Mouse (Mus musculus) forebrain, embryonic 14.5 days (tissue): ENCODE measurements around the gene Olfr1177-ps. TPM values are rescaled to one million over a fixed set of nuclear protein-coding genes. Genes with fewer than 3 reads are reported as not detected.

Source experiments
- ATAC-seq: fragments of 200-750 bp; cut with Nextera tagmentation; 2 replicates; pipeline ENCODE4 v1.8.0; 2017; ENCODE audit warnings: mild to moderate bottlenecking, moderate library complexity
- DNase-seq: peaks from one replicate; pipeline ENCODE4 v3.0.0-alpha.2; 2015; ENCODE audit warnings: low spot score
- H3K27ac ChIP-seq: fragments of 300-500 bp; sonication (generic); 2 replicates; pipeline ENCODE4 v1.5.1; 2014; ENCODE audit warnings: low read depth, mild to moderate bottlenecking, control low read depth, low read length, moderate library complexity
- H3K27me3 ChIP-seq: fragments of 300-500 bp; sonication (generic); replicated peaks from 2 replicates; pipeline ENCODE4 v1.6.1; 2014; ENCODE audit warnings: low read length, control low read depth, mixed read lengths; ENCODE audit not compliant: control insufficient read depth, insufficient read depth
- H3K36me3 ChIP-seq: fragments of 300-500 bp; sonication (generic); 2 replicates; pipeline ENCODE4 v1.6.1; 2014; ENCODE audit warnings: low read length, control low read depth; ENCODE audit not compliant: control insufficient read depth, insufficient read depth
- H3K4me1 ChIP-seq: fragments of 300-500 bp; sonication (generic); 2 replicates; pipeline ENCODE4 v1.6.1; 2014; ENCODE audit warnings: antibody characterized with exemption, low read length, control low read depth; ENCODE audit not compliant: control insufficient read depth, insufficient read depth
- H3K4me2 ChIP-seq: fragments of 300-500 bp; sonication (generic); 2 replicates; pipeline ENCODE4 v1.6.1; 2014; ENCODE audit warnings: mild to moderate bottlenecking, control low read depth, low read length
- H3K4me3 ChIP-seq: fragments of 300-500 bp; sonication (generic); 2 replicates; pipeline ENCODE4 v1.5.1; 2014; ENCODE audit warnings: low read depth, low read length, control low read depth
- H3K9ac ChIP-seq: fragments of 300-500 bp; sonication (generic); 2 replicates; pipeline ENCODE4 v1.6.1; 2014; ENCODE audit warnings: mild to moderate bottlenecking, low read length, control low read depth, moderate library complexity
- H3K9me3 ChIP-seq: fragments of 300-500 bp; sonication (generic); replicated peaks from 2 replicates; pipeline ENCODE4 v1.6.1; 2016; ENCODE audit warnings: low read length, control low read depth, mixed read lengths; ENCODE audit not compliant: control insufficient read depth
- WGBS: fragments of 180-500 bp; shearing (Covaris S2); extraction: QIAGEN DNeasy Blood & Tissue Kit; methylation state at CpG from one replicate; pipeline ENCODE4 v1.1.7; 2014; 5-methylcytosine and 5-hydroxymethylcytosine counted together
- polyA plus RNA-seq: library from polyadenylated mRNA; unstranded; fragments of >200 nt; fragmentation: Nextera tagmentation; extraction: Ambion mirVana; gene quantifications from 2 replicates; pipeline ENCODE4 v1.2.1, GENCODE M21; 2014

Gene Olfr1177-ps
- not detected in 2 replicates for polyA plus RNA-seq

- Histone ChIP-seq H3K9me3 (no peaks in the 10 kb centered on the region), H3K9ac (no peak within 1 kb of the TSS), H3K36me3 (no peaks in the 10 kb centered on the region), H3K4me2 (no peak within 1 kb of the TSS), H3K27ac (no peak within 1 kb of the TSS), H3K4me1 (no peaks in the 10 kb centered on the region), H3K4me3 (no peak within 1 kb of the TSS), H3K27me3 (no peaks in the 10 kb centered on the region)
- ATAC-seq = no peak
- no peak for DNase-seq
- WGBS = 91% methylated on average over 1 of the region's 1 CpGs
Measured at GRCm38 (mm10) chr2:88346392-88346791, at the start of gene Olfr1177-ps. Gene Olfr1177-ps (minus strand): TSS chr2:88346492.

GRCm38 (mm10) chr2:88386762-88387161 lies 40.5 kb upstream of the Olfr1177-ps start, which contains the start of gene Olfr1178:
Gene Olfr1178 (plus strand): TSS chr2:88387062.
- Histone ChIP-seq H3K9me3 (no peaks in the 10 kb centered on the region), H3K4me2 (no peak within 1 kb of the TSS), H3K27ac (no peak within 1 kb of the TSS), H3K36me3 (no peaks in the 10 kb centered on the region), H3K4me3 (no peak within 1 kb of the TSS), H3K27me3 (no peaks in the 10 kb centered on the region), H3K4me1 (no peaks in the 10 kb centered on the region), H3K9ac (no peak within 1 kb of the TSS)
- no peak for ATAC-seq
- WGBS = 89% methylated on average over 1 of the region's 1 CpGs
- DNase-seq = no peak

- Histone ChIP-seq H3K27ac (no peak overlapping the region), H3K9ac (no peak overlapping the region), H3K27me3 (no peaks in the 10 kb centered on the region), H3K36me3 (no peaks in the 10 kb centered on the region), H3K4me3 (no peak overlapping the region), H3K9me3 (no peaks in the 10 kb centered on the region), H3K4me2 (no peak overlapping the region), H3K4me1 (no peaks in the 10 kb centered on the region)
- ATAC-seq = peak; percentile 62; the same call in 1 of the 2 replicates
- WGBS = 6% methylated on average over 2 of the region's 2 CpGs
- peak; percentile 79 for DNase-seq
Measured at GRCm38 (mm10) chr2:88356304-88356703, 10.0 kb upstream of the Olfr1177-ps start.

- ATAC-seq = no peak
- DNase-seq = no peak
- H3K4me3 ChIP-seq = no peak within 1 kb of the TSS
- H3K9ac ChIP-seq = no peak within 1 kb of the TSS
- H3K9me3 ChIP-seq = no peaks in the 10 kb centered on the region
- H3K36me3 ChIP-seq = no peaks in the 10 kb centered on the region
- H3K4me1 ChIP-seq = no peaks in the 10 kb centered on the region
- 80% methylated on average over 1 of the region's 1 CpGs for WGBS
- no peaks in the 10 kb centered on the region for H3K27me3 ChIP-seq
- H3K4me2 ChIP-seq = no peak within 1 kb of the TSS
- no peak within 1 kb of the TSS for H3K27ac ChIP-seq
Measured at GRCm38 (mm10) chr2:88336421-88336820, 9.9 kb downstream of the Olfr1177-ps start, which contains the start of gene Olfr1176. Gene Olfr1176 (plus strand): TSS chr2:88336721.

- no peak within 1 kb of the TSS for H3K4me2 ChIP-seq
- no peak within 1 kb of the TSS for H3K27ac ChIP-seq
- no peaks in the 10 kb centered on the region for H3K36me3 ChIP-seq
- H3K27me3 ChIP-seq = no peaks in the 10 kb centered on the region
- H3K9ac ChIP-seq = no peak within 1 kb of the TSS
- 85% methylated on average over 2 of the region's 2 CpGs for WGBS
- ATAC-seq = no peak
- no peaks in the 10 kb centered on the region for H3K9me3 ChIP-seq
- no peak within 1 kb of the TSS for H3K4me3 ChIP-seq
- DNase-seq = no peak
- no peaks in the 10 kb centered on the region for H3K4me1 ChIP-seq
Measured at GRCm38 (mm10) chr2:88327115-88327514, 19.2 kb downstream of the Olfr1177-ps start, which contains the start of gene Olfr1175-ps. Gene Olfr1175-ps (minus strand): TSS chr2:88327215.

- Histone ChIP-seq H3K4me2 (no peak within 1 kb of the TSS), H3K36me3 (no peaks in the 10 kb centered on the region), H3K27me3 (no peaks in the 10 kb centered on the region), H3K4me1 (no peaks in the 10 kb centered on the region), H3K4me3 (no peak within 1 kb of the TSS), H3K9me3 (no peaks in the 10 kb centered on the region), H3K9ac (no peak within 1 kb of the TSS), H3K27ac (no peak within 1 kb of the TSS)
- no peak for ATAC-seq
- 91% methylated on average over 4 of the region's 4 CpGs for WGBS
- DNase-seq = no peak
Measured at GRCm38 (mm10) chr2:88315035-88315434, 31.3 kb downstream of the Olfr1177-ps start, which contains the start of gene Olfr1174-ps. Gene Olfr1174-ps (minus strand): TSS chr2:88315135.

Other genes with a start within 250 kb of the Olfr1177-ps start
- gene Olfr1166, start 218.2 kb downstream of the Olfr1177-ps start, polyA plus RNA-seq = not detected in 2 replicates
- not detected in 2 replicates for gene Olfr1167, start 191.3 kb downstream of the Olfr1177-ps start, polyA plus RNA-seq
- not detected in 2 replicates for gene Olfr1168, start 164.6 kb downstream of the Olfr1177-ps start, polyA plus RNA-seq
- gene Olfr1170, start 118.2 kb downstream of the Olfr1177-ps start, polyA plus RNA-seq = not detected in 2 replicates
- not detected in 2 replicates for gene Olfr1173, start 66.6 kb downstream of the Olfr1177-ps start, polyA plus RNA-seq
- gene Olfr1174-ps, start 31.4 kb downstream of the Olfr1177-ps start, polyA plus RNA-seq = not detected in 2 replicates
- not detected in 2 replicates for gene Olfr1175-ps, start 19.3 kb downstream of the Olfr1177-ps start, polyA plus RNA-seq
- not detected in 2 replicates for gene Olfr1176, start 9.8 kb downstream of the Olfr1177-ps start, polyA plus RNA-seq
- not detected in 2 replicates for gene Olfr1178, start 40.6 kb upstream of the Olfr1177-ps start, polyA plus RNA-seq
- not detected in 2 replicates for gene Olfr1179, start 60.0 kb upstream of the Olfr1177-ps start, polyA plus RNA-seq
- gene Olfr1180, start 72.7 kb upstream of the Olfr1177-ps start, polyA plus RNA-seq = not detected in 2 replicates
- not detected in 2 replicates for gene Olfr1181, start 79.7 kb upstream of the Olfr1177-ps start, polyA plus RNA-seq
- gene Gm13757, start 102.6 kb upstream of the Olfr1177-ps start, polyA plus RNA-seq = not detected in 2 replicates
- not detected in 2 replicates for gene Olfr1183, start 108.4 kb upstream of the Olfr1177-ps start, polyA plus RNA-seq
- not detected in 2 replicates for gene Olfr1184, start 137.1 kb upstream of the Olfr1177-ps start, polyA plus RNA-seq
- not detected in 2 replicates for gene Olfr1185-ps1, start 146.8 kb upstream of the Olfr1177-ps start, polyA plus RNA-seq
- not detected in 2 replicates for gene Olfr1186, start 172.1 kb upstream of the Olfr1177-ps start, polyA plus RNA-seq
- not detected in 2 replicates for gene Olfr1188, start 210.4 kb upstream of the Olfr1177-ps start, polyA plus RNA-seq
- not detected in 2 replicates for gene Olfr1189, start 240.0 kb upstream of the Olfr1177-ps start, polyA plus RNA-seq